Mouse (Mus musculus) layer of hippocampus, adult 8-10 months (tissue): Measurements from ENCODE around the gene Ncoa1. TPM values are rescaled to one million over a fixed set of nuclear protein-coding genes. Genes with fewer than 3 reads are reported as not detected.
"Not testable (repeated sequence)": the region's sequence is repeated elsewhere in the genome, so short reads cannot be mapped to it uniquely, and the experiment has no call there.

ENCODE experiments used
- DNase-seq, 2 experiments: peaks; one replicate each; pipeline ENCODE4 v3.0.0; 2022; ENCODE audit warnings: low spot score in 2 of 2
- total RNA-seq, 4 experiments: library from RNA; stranded (reverse); gene quantifications; 2 replicates each; pipeline ENCODE4 v1.2.4; 2022

Gene Ncoa1
- total RNA-seq, 4 experiments from 2014 or later, result 116 to 149 (median 137) TPM

GRCm38 (mm10) chr12:4476291-4476831 is 621 bp downstream of the Ncoa1 start:
- peak in 1 of 2 experiments; percentile 38 for DNase-seq

DNA sequence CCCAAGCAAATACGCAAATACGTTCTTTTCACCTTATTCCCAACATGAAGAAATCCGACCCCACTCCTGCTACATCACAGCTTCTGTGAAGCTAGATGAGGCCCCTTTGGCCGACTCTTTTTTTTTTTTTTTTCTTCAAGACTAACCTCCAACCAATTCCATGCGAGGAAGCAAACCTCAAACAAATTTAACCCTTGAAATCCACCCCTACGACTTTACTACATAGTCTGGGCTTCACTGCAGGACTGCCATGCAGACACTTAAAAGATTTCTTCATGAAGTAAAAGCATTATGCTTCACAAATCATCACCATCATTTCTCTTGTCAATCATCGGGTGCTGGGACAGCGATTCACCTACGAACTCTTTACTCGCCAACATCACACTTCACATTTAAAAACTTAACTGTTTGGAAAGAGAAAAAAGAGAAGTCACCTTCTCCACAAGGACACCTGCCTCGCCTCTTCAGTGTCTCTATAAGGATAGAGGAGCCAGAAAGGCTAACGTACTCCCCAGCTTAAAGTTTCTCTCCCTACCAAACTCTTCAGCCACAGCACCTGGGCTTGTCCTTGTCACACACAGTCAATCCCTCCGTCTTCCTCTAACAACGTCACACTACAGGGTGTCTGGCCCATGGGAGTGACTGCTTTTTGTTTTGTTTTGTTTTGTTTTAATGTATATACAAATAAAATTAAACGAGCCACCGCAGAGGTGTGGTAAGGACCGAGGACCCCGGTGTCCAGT is 1.6 kb downstream of the Ncoa1 start:
- DNase-seq, result no peak

- DNase-seq, result no peak
Observed at GRCm38 (mm10) chr12:4469115-4469514, 7.9 kb downstream of the Ncoa1 start.

GRCm38 (mm10) chr12:4463701-4464100 is 13.3 kb downstream of the Ncoa1 start:
- no peak for DNase-seq

- DNase-seq, result no peak
Observed at GRCm38 (mm10) chr12:4462420-4462819, 14.6 kb downstream of the Ncoa1 start.

DNA sequence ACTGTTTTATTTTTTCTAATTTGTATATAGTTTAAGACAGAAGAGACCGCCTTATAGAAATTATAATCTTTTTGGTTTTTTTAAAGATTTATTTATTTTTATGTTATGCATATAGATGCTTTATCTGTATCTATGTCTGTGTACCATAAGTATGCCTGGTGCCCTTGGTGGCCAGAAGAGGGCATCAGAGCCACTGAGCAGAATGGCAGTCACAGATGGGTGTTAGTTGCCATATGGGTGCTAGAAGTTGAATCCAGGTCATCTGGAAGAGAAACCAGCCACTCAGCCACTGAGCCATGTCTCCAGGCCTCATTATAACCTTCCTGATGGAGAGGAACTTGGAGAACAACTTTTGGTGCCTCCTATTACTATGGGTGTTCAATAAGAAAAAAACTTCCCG is 16.0 kb downstream of the Ncoa1 start:
- no peak for DNase-seq

GRCm38 (mm10) chr12:4454956-4455565 is 21.9 kb downstream of the Ncoa1 start:
- DNase-seq, result no peak

DNA sequence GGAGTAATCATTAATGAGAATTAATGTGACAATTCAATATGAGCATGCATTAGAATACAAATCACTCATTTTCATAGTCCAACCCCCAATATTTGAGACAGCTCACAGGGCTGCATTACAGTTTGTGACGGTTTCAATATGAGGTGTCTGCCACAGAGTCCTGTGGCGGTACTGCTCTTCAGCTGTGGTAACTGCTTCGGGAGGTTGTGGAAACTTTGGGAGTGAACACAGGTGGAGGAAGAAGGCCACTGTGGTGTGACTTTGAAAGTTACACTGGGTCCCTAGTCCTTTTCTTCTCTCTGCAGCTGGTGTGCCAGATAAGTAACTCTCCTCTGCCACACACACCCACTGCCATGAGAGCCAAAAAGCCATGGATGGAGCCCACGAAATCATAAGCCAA is 22.7 kb downstream of the Ncoa1 start:
- DNase-seq, result no peak

DNA sequence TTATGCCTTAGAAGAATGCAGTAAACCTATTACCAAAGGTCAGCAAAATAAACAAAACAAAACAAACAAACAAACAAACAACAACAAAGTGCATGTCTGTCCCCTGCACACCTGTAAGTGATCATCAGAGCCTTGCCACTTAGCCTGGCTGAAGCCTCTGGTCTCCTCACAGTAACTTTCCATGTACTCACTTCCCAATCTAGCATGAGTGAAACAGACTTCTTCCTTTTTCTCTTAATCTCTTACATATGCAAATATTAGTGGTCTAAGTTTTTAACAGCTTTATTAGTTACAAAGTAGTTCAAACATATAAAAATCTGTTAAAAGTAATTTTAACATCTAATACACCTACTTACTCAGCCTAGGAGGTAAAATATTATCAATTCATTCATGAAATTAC is 24.7 kb downstream of the Ncoa1 start:
- no peak for DNase-seq

DNA sequence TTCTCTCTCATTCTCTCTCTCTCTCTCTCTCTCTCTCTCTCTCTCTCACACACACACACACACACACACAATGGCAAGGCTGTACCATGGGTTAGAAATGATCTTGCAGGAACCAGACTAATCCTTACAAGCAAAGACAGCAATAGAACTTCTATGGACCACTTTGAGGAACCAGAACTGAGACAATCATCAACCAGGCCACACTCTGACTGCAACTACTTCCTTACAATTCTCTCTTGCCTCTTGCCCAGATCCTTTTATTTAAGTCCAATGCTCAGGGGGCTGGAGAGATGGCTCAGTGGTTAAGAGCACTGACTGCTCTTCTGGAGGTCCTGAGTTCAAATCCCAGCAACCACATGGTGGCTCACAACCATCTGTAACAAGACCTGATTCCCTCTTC is 26.5 kb downstream of the Ncoa1 start:
- DNase-seq, result not testable (repeated sequence)

DNA sequence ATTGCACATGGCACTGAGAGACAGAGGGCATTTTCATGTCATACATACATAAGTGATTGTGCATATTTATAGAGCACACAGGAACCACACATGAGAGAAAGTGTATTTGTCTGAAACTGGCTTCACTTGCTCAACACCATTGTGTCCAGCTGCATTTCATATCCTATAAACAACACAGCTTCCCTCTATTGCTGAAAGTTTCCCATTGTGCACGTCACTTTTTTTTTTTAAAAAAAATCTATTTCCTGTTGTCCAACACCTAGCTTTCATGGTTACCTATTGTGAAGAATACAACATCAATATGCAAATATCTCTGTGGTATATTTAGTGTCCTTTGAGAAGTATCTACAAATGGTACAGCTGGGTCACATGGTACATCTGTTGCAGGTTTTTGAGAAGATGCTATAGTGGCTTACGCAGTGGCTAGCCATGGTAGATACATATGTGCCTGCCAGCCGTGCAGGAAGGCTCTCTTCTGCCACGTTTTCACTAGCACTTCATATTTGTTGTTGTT is 28.8 kb downstream of the Ncoa1 start:
- DNase-seq, result no peak

DNA sequence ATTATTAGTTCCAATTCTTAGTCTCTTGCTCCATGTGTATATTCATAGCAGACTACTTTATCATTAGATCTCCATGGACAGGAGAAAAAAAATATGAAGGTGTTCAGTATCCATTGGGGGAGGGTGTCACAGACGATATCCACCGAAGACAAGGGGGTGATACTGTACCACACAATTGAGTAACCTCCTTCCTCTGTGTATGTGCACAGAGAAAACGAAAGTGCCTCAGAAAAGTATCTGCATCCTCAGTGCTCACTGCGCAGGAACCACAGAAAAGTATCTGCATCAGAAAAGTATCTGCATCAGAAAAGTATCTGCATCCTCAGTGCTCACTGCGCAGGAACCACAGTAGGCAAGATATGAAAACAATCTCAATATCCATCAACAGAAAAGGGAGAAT is 32.0 kb downstream of the Ncoa1 start:
- DNase-seq, result no peak

GRCm38 (mm10) chr12:4441451-4441850 is 35.5 kb downstream of the Ncoa1 start:
- no peak for DNase-seq

GRCm38 (mm10) chr12:4436198-4436597 is 40.8 kb downstream of the Ncoa1 start:
- DNase-seq, result no peak

DNA sequence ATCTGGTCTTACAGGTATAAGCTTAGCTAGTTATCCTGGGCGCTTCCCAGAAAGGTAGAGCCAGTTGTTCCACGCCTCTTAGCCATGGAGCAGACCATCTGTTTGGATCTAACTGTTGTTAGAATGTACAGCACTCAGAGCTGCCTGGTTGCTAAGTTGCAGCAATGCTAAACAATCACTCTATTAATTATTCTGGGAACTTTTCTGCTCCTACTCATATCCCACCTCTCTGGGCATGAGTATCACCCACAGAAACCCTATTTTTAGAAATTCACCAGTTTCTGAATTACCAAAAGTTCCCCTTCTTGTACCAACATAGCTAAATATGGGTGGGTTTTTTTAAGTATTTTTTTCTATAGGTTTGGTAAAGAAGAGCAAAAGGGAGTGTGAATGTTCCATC is 43.4 kb downstream of the Ncoa1 start:
- DNase-seq, result peak; percentile 25 to 37

DNA sequence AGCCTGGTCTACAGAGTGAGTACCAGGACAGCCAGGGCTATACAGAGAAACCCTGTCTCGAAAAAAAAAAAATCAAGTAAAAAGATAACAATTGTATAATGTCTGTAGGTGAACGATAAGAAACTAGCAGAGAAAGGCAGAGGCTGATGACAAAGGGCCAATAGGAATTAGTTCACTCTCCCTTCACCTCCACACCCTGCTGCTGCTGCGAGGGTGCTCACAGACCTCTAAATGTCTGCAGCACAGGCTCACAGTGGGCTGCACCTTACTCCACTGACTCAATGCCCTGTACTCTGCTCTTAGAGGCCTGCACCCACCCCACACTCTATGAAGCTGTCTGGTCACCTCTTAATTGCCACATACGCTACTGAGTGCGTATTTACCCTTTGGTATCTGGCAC is 45.0 kb downstream of the Ncoa1 start:
- no peak for DNase-seq

GRCm38 (mm10) chr12:4430061-4430825 is 46.7 kb downstream of the Ncoa1 start:
- DNase-seq, result no peak

DNA sequence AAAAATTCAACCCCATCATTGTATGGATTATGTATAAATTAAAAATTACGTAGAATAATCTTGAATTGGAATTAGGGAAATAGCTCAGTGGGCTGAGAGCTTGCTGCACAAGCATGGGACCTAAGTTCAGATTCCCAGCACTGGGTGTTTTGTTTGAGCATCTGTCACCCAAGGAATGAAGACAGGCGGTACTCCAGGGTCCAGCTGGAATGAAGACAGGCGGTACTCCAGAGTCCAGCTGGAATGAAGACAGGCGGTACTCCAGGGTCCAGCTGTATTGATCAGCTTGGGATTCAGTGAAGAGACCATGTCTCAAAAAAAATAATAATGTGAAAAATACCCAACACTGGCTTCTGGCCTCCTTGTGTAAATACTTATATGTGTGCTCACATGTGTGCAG is 58.2 kb downstream of the Ncoa1 start:
- no peak for DNase-seq

- no peak for DNase-seq
Observed at GRCm38 (mm10) chr12:4417626-4418263, 59.2 kb downstream of the Ncoa1 start.

DNA sequence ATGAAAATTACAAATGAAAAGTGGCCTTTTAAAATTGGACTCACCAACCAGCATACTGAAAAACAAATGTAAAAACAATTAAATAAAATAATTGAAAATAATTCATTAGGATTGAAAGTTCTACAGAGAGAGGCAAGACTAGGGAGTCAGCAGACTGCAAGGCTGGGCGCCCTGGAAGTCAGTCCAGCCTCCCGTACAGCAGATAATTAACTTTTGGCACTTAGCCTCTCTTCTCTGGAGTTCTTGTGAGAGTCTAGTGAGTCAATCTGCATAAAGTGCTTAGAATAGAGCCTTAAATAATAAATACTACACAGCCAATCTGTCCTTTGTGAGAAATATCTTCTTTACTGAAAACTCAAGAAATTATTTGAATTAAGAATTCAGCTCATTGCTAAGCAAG is 69.9 kb downstream of the Ncoa1 start:
- DNase-seq, result no peak

GRCm38 (mm10) chr12:4406155-4406554 is 70.8 kb downstream of the Ncoa1 start:
- DNase-seq, result no peak
